Mouse (Mus musculus): Measurements from ENCODE around the gene Gm45021. TPM values are rescaled to one million over a fixed set of nuclear protein-coding genes. Genes with fewer than 3 reads are reported as not detected.

Gm45021 gene
- total and polyA plus RNA-seq, 3 experiments, result not detected

DNA sequence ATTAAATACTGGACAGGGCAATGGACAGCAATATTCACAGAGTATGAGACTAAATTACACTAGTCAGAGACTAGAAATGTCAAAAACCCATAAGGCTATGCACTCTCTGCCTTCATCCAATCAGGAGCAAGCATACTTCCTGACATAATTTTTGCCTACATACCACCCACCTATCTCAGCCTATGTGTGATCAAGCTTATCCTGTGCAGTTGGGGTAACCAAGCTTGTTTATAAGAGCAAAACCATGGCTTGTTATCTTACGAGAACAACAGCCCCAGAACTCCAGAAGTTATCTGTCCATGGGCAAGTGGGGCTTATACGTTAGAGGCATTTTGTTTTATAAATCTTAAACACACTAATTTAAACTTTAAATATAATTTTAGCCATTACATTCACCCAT lies 45.7 kb downstream of the Gm45021 start:
- in situ Hi-C loops (cut with MboI; ENCODE audit: low pct_ligation_motif_present, low pct_unique_long_range_greater_than_20kb, low sequenced_read_pairs), result loop anchor here (25.0 kb wide), 1 partner anchor 327 kb away; the partner anchor contains the start of gene Doxl2
- DNase-seq (ENCODE audit: extremely low read depth), result no peak
- Histone ChIP-seq H3K9ac (ENCODE audit: insufficient read depth, low read depth) (no peak overlapping the region), H3K36me3 (replicated peaks in 1 of 2; ENCODE audit: control insufficient read depth in 1 of 2, insufficient read depth in 1 of 2, low read length in 1 of 2) (peaks cover 7 to 34% of the 10 kb centered on the region in 2 experiments), H3K27me3 (replicated peaks) (no peaks in the 10 kb centered on the region), H3K4me2 (ENCODE audit: insufficient read depth, low read depth, poor library complexity, severe bottlenecking) (no peak overlapping the region), H3K4me3 (replicated peaks in 1 of 3; ENCODE audit: low read depth in 2 of 3, low read length in 2 of 3, poor library complexity in 1 of 3) (no peak overlapping the region), H3K9me3 (replicated peaks; ENCODE audit: low read length) (no peaks in the 10 kb centered on the region), H3K79me2 (replicated peaks; ENCODE audit: control insufficient read depth, extremely low read depth, insufficient read depth, poor library complexity, severe bottlenecking) (no peaks in the 10 kb centered on the region), H3K4me1 (ENCODE audit: control insufficient read depth in 1 of 2, insufficient read depth in 2 of 2) (peaks cover 0 to 5% of the 10 kb centered on the region in 2 experiments; a peak in 1 of 4 replicates), H3K27ac (ENCODE audit: insufficient read depth, low read depth) (no peak overlapping the region)
- dilution Hi-C loops (cut with MboI; ENCODE audit: extremely low pct_ligation_motif_present, extremely low pct_unique_long_range_greater_than_20kb, low sequenced_read_pairs), result loop anchor here (25.0 kb wide), 1 partner anchor 127 kb away; the partner anchor contains the start of gene Gimap3
- no peak for TF ChIP-seq MYC (IDR thresholded peaks at IDR 0.05; ENCODE audit: low read depth, low read length)
- no peak for TF ChIP-seq GABPA (IDR thresholded peaks at IDR 0.05; ENCODE audit: insufficient replicate concordance, low read depth, low read length)
- TF ChIP-seq RCOR1 (conservative IDR thresholded peaks at IDR 0.05; ENCODE audit: low read depth, low read length), result no peak
- TF ChIP-seq NRF1 (IDR thresholded peaks at IDR 0.05; ENCODE audit: low read depth, low read length), result no peak
- TF ChIP-seq SMC3 (IDR thresholded peaks at IDR 0.05; ENCODE audit: low read depth, low read length), result no peak
- no peak for TF ChIP-seq CTCF (conservative IDR thresholded peaks at IDR 0.05 in 1 of 2, IDR thresholded peaks at IDR 0.05 in 1 of 2; ENCODE audit: low read depth in 2 of 2, low read length in 2 of 2)

- H3K9ac ChIP-seq (ENCODE audit: insufficient read depth, low read depth), result no peak overlapping the region
- dilution Hi-C loops (cut with MboI; ENCODE audit: extremely low pct_ligation_motif_present, extremely low pct_unique_long_range_greater_than_20kb, low sequenced_read_pairs), result loop anchor here (25.0 kb wide), 1 partner anchor 126 kb away; the partner anchor contains the start of gene Gimap3
- H3K36me3 ChIP-seq (replicated peaks in 1 of 2; ENCODE audit: control insufficient read depth in 1 of 2, insufficient read depth in 1 of 2, low read length in 1 of 2), result peaks cover 4 to 20% of the 10 kb centered on the region in 2 experiments
- no peak overlapping the region for H3K4me3 ChIP-seq (replicated peaks in 1 of 3; ENCODE audit: low read depth in 2 of 3, low read length in 2 of 3, poor library complexity in 1 of 3)
- TF ChIP-seq GABPA (IDR thresholded peaks at IDR 0.05; ENCODE audit: insufficient replicate concordance, low read depth, low read length) (no peak), SMC3 (IDR thresholded peaks at IDR 0.05; ENCODE audit: low read depth, low read length) (no peak), UBTF (IDR thresholded peaks at IDR 0.05; ENCODE audit: low read depth, low read length) (no peak), POLR2A (IDR thresholded peaks at IDR 0.05; ENCODE audit: low read depth, low read length) (no peak), EP300 (IDR thresholded peaks at IDR 0.05; ENCODE audit: low read length) (no peak), HCFC1 (IDR thresholded peaks at IDR 0.05; ENCODE audit: low read depth, low read length) (no peak), KAT2A (IDR thresholded peaks at IDR 0.05; ENCODE audit: insufficient replicate concordance, low read length) (no peak), POLR2AphosphoS2 (IDR thresholded peaks at IDR 0.05; ENCODE audit: low read depth, low read length) (no peak), ZC3H11A (IDR thresholded peaks at IDR 0.05; ENCODE audit: low read depth, low read length) (no peak), TCF12 (IDR thresholded peaks at IDR 0.05; ENCODE audit: low read depth, low read length) (no peak), JUND (conservative IDR thresholded peaks at IDR 0.05; ENCODE audit: low read depth, low read length) (no peak), MYC (IDR thresholded peaks at IDR 0.05; ENCODE audit: low read depth, low read length) (no peak), CHD1 (IDR thresholded peaks at IDR 0.05; ENCODE audit: low read depth, low read length) (no peak), TBP (conservative IDR thresholded peaks at IDR 0.05; ENCODE audit: low read depth, low read length) (no peak), USF1 (IDR thresholded peaks at IDR 0.05; ENCODE audit: low read depth, low read length) (no peak)
- H3K4me2 ChIP-seq (ENCODE audit: insufficient read depth, low read depth, poor library complexity, severe bottlenecking), result no peak overlapping the region
- no peak overlapping the region for H3K27ac ChIP-seq (ENCODE audit: insufficient read depth, low read depth)
- no peaks in the 10 kb centered on the region for H3K79me2 ChIP-seq (replicated peaks; ENCODE audit: control insufficient read depth, extremely low read depth, insufficient read depth, poor library complexity, severe bottlenecking)
- H3K27me3 ChIP-seq (replicated peaks), result no peaks in the 10 kb centered on the region
- H3K4me1 ChIP-seq (ENCODE audit: control insufficient read depth in 1 of 2, insufficient read depth in 2 of 2), result peaks cover 0 to 13% of the 10 kb centered on the region in 2 experiments; a peak in 2 of 4 replicates
- no peaks in the 10 kb centered on the region for H3K9me3 ChIP-seq (replicated peaks; ENCODE audit: low read length)
- in situ Hi-C loops (cut with MboI; ENCODE audit: low pct_ligation_motif_present, low pct_unique_long_range_greater_than_20kb, low sequenced_read_pairs), result loop anchor here (25.0 kb wide), 1 partner anchor 326 kb away; the partner anchor contains the start of gene Doxl2
- no peak for DNase-seq (ENCODE audit: extremely low read depth)
Measured at GRCm38 (mm10) chr6:48636515-48636914, 47.1 kb downstream of the Gm45021 start.
